Mouse (Mus musculus): ENCODE results near the gene Tex35.

DNA sequence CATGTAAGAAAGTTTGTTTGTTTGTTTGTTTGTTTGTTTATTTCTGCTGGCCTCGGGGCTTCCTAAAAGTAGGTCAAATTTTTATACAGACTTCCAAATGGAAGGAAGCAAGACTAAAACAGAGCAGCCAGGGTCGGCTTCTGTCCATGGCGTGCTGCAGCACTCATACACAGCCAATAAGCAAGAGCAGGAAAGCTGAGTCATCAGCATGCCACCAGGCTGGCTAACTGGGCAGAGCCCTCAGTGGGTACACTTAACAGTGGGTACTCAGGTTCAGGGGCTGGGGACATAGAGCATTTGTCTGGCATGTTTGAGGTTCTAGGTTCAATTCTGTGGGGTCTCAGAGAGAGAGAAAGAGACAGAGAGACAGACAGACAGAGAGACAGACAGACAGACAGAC is 47.3 kb downstream of the Tex35 start:
- no peak for TF ChIP-seq CTCF (IDR thresholded peaks at IDR 0.05; ENCODE audit: low read depth)
- TF ChIP-seq EP300 (IDR thresholded peaks at IDR 0.05; ENCODE audit: low read depth), result no peak

All from liver, postnatal 0 days (tissue).